Mouse (Mus musculus) forebrain, postnatal 0 days (tissue): ENCODE data around the gene Pdlim5. TPM values are rescaled to one million over a fixed set of nuclear protein-coding genes. Genes with fewer than 3 reads are reported as not detected.

Experiments used
- polyA plus RNA-seq: library from polyadenylated mRNA; unstranded; fragments of >200 nt; fragmentation: Nextera tagmentation; extraction: Ambion mirVana; gene quantifications from 2 replicates; pipeline ENCODE4 v1.2.1, GENCODE M21; 2015
- total RNA-seq: library from RNA; depleted of rRNA; stranded (reverse); fragments of >200 nt; gene quantifications from 2 replicates; pipeline ENCODE4 v1.2.3, GENCODE M21; 2014; rRNA removed

The Pdlim5 gene
- total and polyA plus RNA-seq, 2 experiments from 2014 or later, result 12.2 to 20.1 TPM

Other genes with a start within 250 kb of the Pdlim5 start
- 7.4 and 9.3 TPM in 2 replicates for gene Bmpr1b, start 226.3 kb downstream of the Pdlim5 start, total RNA-seq
- 2.4 and 3.0 TPM in 2 replicates for gene Bmpr1b, start 226.3 kb downstream of the Pdlim5 start, polyA plus RNA-seq
- gene Gbp5, start 98.3 kb upstream of the Pdlim5 start, total RNA-seq, result 0.29 and 0.85 TPM in 2 replicates
- 0.25 and 0.36 TPM in 2 replicates for gene Gbp5, start 98.3 kb upstream of the Pdlim5 start, polyA plus RNA-seq
- 1.9 and 3.0 TPM in 2 replicates for gene Gbp7, start 134.6 kb upstream of the Pdlim5 start, total RNA-seq
- 1.4 and 2.5 TPM in 2 replicates for gene Gbp7, start 134.6 kb upstream of the Pdlim5 start, polyA plus RNA-seq
- 2.6 and 5.0 TPM in 2 replicates for gene Gbp3, start 164.3 kb upstream of the Pdlim5 start, total RNA-seq
- gene Gbp3, start 164.3 kb upstream of the Pdlim5 start, polyA plus RNA-seq, result 2.7 and 3.1 TPM in 2 replicates
- not detected in 2 replicates for gene Gbp2b, start 199.2 kb upstream of the Pdlim5 start, total RNA-seq
- gene Gbp2b, start 199.2 kb upstream of the Pdlim5 start, polyA plus RNA-seq, result not detected in 2 replicates
- gene Gbp2, start 224.9 kb upstream of the Pdlim5 start, total RNA-seq, result 1.5 and 2.1 TPM in 2 replicates
- 1.1 and 1.5 TPM in 2 replicates for gene Gbp2, start 224.9 kb upstream of the Pdlim5 start, polyA plus RNA-seq